Mouse (Mus musculus) kidney, postnatal 0 days (tissue): ENCODE results near the gene Tbc1d25. TPM values are rescaled to one million over a fixed set of nuclear protein-coding genes. Genes with fewer than 3 reads are reported as not detected.

Experiments used
- ATAC-seq: fragments of 200-750 bp; cut with Nextera tagmentation; replicated peaks from 2 replicates; pipeline ENCODE4 v1.8.0; 2017; ENCODE audit warnings: low read depth, moderate number of reproducible peaks, moderate TSS enrichment, moderate library complexity; ENCODE audit not compliant: low FRiP score
- DNase-seq: peaks from one replicate; pipeline ENCODE4 v3.0.0-alpha.2; 2016; ENCODE audit warnings: low spot score
- H3K27ac ChIP-seq: fragments of 300-500 bp; sonication (generic); 2 replicates; pipeline ENCODE4 v1.5.1; 2014; ENCODE audit warnings: mild to moderate bottlenecking
- H3K27me3 ChIP-seq: fragments of 300-500 bp; sonication (generic); 2 replicates; pipeline ENCODE4 v1.6.1; 2014; ENCODE audit warnings: low read length, mixed read lengths; ENCODE audit not compliant: insufficient read depth
- H3K36me3 ChIP-seq: fragments of 300-500 bp; sonication (generic); 2 replicates; pipeline ENCODE4 v1.6.1; 2014; ENCODE audit warnings: low read length, mixed read lengths; ENCODE audit not compliant: insufficient read depth
- H3K4me1 ChIP-seq: fragments of 300-500 bp; sonication (generic); replicated peaks from 2 replicates; pipeline ENCODE4 v1.6.1; 2014; ENCODE audit warnings: antibody characterized with exemption, low read length, mixed read lengths; ENCODE audit not compliant: insufficient read depth
- H3K4me2 ChIP-seq: fragments of 300-500 bp; sonication (generic); 2 replicates; pipeline ENCODE4 v1.6.1; 2014; ENCODE audit warnings: mild to moderate bottlenecking, low read length, moderate library complexity, mixed read lengths
- H3K4me3 ChIP-seq: fragments of 300-500 bp; sonication (generic); replicated peaks from 2 replicates; pipeline ENCODE4 v1.5.1; 2014; ENCODE audit warnings: low read depth, low read length
- H3K9ac ChIP-seq: fragments of 300-500 bp; sonication (generic); 2 replicates; pipeline ENCODE4 v1.6.1; 2014; ENCODE audit warnings: low read depth, low read length
- H3K9me3 ChIP-seq: fragments of 300-500 bp; sonication (generic); replicated peaks from 2 replicates; pipeline ENCODE4 v1.6.1; 2016; ENCODE audit warnings: low read length, inconsistent platforms, mixed read lengths
- CTCF ChIP-seq: IDR thresholded peaks from 2 replicates; pipeline ENCODE4 v1.5.1; 2016; ENCODE audit warnings: antibody characterized with exemption, low read depth, mild to moderate bottlenecking, moderate library complexity
- WGBS: fragments of 180-500 bp; shearing (Covaris S2); extraction: QIAGEN DNeasy Blood & Tissue Kit; methylation state at CpG from one replicate; pipeline ENCODE4 v1.1.7; 2014; 5-methylcytosine and 5-hydroxymethylcytosine counted together
- polyA plus RNA-seq: library from polyadenylated mRNA; unstranded; fragments of >200 nt; fragmentation: Nextera tagmentation; extraction: Ambion mirVana; gene quantifications from 2 replicates; pipeline ENCODE4 v1.2.1, GENCODE M21; 2015

The Tbc1d25 gene
- polyA plus RNA-seq, 1 experiment from 2014 or later = 10.4 TPM

DNA sequence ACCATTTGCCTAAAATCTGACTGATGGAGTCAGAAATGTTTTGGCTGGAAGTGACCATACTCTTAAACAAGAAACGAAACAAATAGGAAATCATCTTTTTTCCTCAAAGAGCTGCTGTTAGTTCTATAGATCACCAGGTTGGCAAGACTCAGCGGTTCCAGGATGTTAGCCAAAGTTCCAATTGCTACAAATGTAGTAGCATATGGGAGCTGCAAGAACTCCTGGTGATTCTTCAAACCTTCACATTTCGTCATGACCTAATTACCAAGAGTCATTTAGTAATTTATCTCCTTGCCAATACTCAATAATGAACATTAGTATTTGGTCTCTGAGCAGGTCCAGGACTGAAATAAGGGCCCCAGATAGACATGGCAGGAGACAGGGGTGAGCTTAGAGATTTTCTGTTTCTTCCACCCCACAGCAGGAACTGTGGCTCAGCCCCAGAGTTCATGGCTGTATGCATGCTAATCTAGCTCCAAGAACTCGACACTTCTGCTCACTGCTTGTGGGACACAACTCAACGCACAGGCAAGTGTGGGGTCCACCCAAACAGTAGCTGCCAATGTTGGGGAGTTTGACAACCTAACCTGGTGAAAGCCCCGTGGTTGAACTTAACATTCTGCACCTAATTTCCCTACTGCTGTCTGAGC lies 52.0 kb downstream of the Tbc1d25 start:
- Histone ChIP-seq H3K27me3 (no peaks in the 10 kb centered on the region), H3K36me3 (0 out of 2 replicates have a peak, but pooled peaks cover 4% of the 10 kb centered on the region), H3K4me1 (no peaks in the 10 kb centered on the region), H3K4me2 (no peak overlapping the region), H3K9ac (no peak overlapping the region), H3K27ac (no peak overlapping the region), H3K4me3 (no peak overlapping the region), H3K9me3 (no peaks in the 10 kb centered on the region)
- whole genome bisulfite sequencing = 80% methylated on average over 6 of the region's 6 CpGs
- no peak for ATAC-seq
- TF ChIP-seq CTCF = no peak
- no peak for DNase-seq

- no peaks in the 10 kb centered on the region for H3K27me3 ChIP-seq
- TF ChIP-seq CTCF = no peak
- no peaks in the 10 kb centered on the region for H3K4me1 ChIP-seq
- DNase-seq (no peak), ATAC-seq (no peak)
- H3K27ac ChIP-seq = no peak overlapping the region
- no peak overlapping the region for H3K4me2 ChIP-seq
- no peak overlapping the region for H3K4me3 ChIP-seq
- no peaks in the 10 kb centered on the region for H3K36me3 ChIP-seq
- no peaks in the 10 kb centered on the region for H3K9me3 ChIP-seq
- H3K9ac ChIP-seq = no peak overlapping the region
These were observed 58.7 kb downstream of the Tbc1d25 start for GRCm38 (mm10) chrX:8117264-8117663.

DNA sequence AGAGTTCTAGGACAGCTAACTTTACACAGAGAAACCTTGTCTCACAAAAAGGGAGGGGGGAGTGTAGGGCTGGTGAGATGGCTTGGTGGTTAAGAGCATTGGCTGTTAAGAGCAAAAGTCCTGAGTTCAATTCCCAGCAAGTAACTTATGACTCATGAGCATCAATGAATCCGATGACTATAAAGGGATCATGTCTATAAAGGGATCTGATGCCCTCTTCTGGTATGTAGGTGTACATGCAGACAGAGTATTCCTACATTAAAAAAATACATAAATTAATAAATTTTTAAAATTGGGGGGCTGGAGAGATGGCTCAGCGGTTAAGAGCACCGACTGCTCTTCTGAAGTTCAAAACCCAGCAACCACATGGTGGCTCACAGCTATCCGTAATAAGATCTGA lies 60.7 kb downstream of the Tbc1d25 start:
- Histone ChIP-seq H3K27me3 (no peaks in the 10 kb centered on the region), H3K4me1 (no peaks in the 10 kb centered on the region), H3K36me3 (no peaks in the 10 kb centered on the region), H3K27ac (no peak overlapping the region), H3K9me3 (no peaks in the 10 kb centered on the region), H3K4me3 (no peak overlapping the region), H3K9ac (no peak overlapping the region), H3K4me2 (no peak overlapping the region)
- DNase-seq (peak; percentile 4), ATAC-seq (no peak)
- WGBS = 78% methylated on average over 4 of the region's 4 CpGs
- peak; percentile 34; the same call in 1 of the 2 replicates for TF ChIP-seq CTCF

- no peak for TF ChIP-seq CTCF
- no peak overlapping the region for H3K9ac ChIP-seq
These were observed 71.0 kb downstream of the Tbc1d25 start for GRCm38 (mm10) chrX:8105019-8105418.

More at GRCm38 (mm10) chrX:8105019-8105418, 71.0 kb downstream of the Tbc1d25 start:
- no peak for DNase-seq
- WGBS = 95% methylated on average over 3 of the region's 3 CpGs
- Histone ChIP-seq H3K9me3 (no peaks in the 10 kb centered on the region), H3K27ac (no peak overlapping the region), H3K4me3 (no peak overlapping the region), H3K4me2 (no peak overlapping the region), H3K27me3 (no peaks in the 10 kb centered on the region), H3K4me1 (no peaks in the 10 kb centered on the region), H3K36me3 (no peaks in the 10 kb centered on the region)
- no peak for ATAC-seq

Other genes with a start within 250 kb of the Tbc1d25 start
- gene Eras, start 247.6 kb downstream of the Tbc1d25 start, polyA plus RNA-seq = not detected in 2 replicates
- gene Hdac6, start 228.3 kb downstream of the Tbc1d25 start, polyA plus RNA-seq = 39.4 and 44.4 TPM in 2 replicates
- 0.08 and 0.09 TPM in 2 replicates for gene Gata1, start 198.1 kb downstream of the Tbc1d25 start, polyA plus RNA-seq
- gene Glod5, start 157.7 kb downstream of the Tbc1d25 start, polyA plus RNA-seq = 3.1 and 3.2 TPM in 2 replicates
- gene Suv39h1, start 101.4 kb downstream of the Tbc1d25 start, polyA plus RNA-seq = 32.5 and 34.1 TPM in 2 replicates
- 0.16 and 0.28 TPM in 2 replicates for gene Was, start 85.7 kb downstream of the Tbc1d25 start, polyA plus RNA-seq
- gene Wdr13, start 43.3 kb downstream of the Tbc1d25 start, polyA plus RNA-seq = 17.9 and 19.5 TPM in 2 replicates
- 766 and 794 TPM in 2 replicates for gene Rbm3, start 30.3 kb downstream of the Tbc1d25 start, polyA plus RNA-seq
- gene Ebp, start 17.3 kb upstream of the Tbc1d25 start, polyA plus RNA-seq = 50.9 and 54.2 TPM in 2 replicates
- 7.7 and 8.9 TPM in 2 replicates for gene Porcn, start 30.3 kb upstream of the Tbc1d25 start, polyA plus RNA-seq
- 27.7 and 29.2 TPM in 2 replicates for gene Ftsj1, start 76.2 kb upstream of the Tbc1d25 start, polyA plus RNA-seq
- 0.42 and 0.93 TPM in 2 replicates for gene Slc38a5, start 95.0 kb upstream of the Tbc1d25 start, polyA plus RNA-seq
- gene Ssxb10, start 151.2 kb upstream of the Tbc1d25 start, polyA plus RNA-seq = not detected in 2 replicates
- gene Ssxb9, start 190.8 kb upstream of the Tbc1d25 start, polyA plus RNA-seq = not detected in 2 replicates
- gene Ssxb1, start 237.1 kb upstream of the Tbc1d25 start, polyA plus RNA-seq = not detected in 2 replicates